Mouse (Mus musculus) lung, postnatal 4 days (tissue): ENCODE measurements around the gene Card14.
"Not testable (repeated sequence)": the region's sequence is repeated elsewhere in the genome, so short reads cannot be mapped to it uniquely, and the experiment has no call there.

Source experiments
- DNase-seq, 2 experiments: peaks; one replicate each; pipeline ENCODE4 v3.0.0; 2021

Card14 gene

DNA sequence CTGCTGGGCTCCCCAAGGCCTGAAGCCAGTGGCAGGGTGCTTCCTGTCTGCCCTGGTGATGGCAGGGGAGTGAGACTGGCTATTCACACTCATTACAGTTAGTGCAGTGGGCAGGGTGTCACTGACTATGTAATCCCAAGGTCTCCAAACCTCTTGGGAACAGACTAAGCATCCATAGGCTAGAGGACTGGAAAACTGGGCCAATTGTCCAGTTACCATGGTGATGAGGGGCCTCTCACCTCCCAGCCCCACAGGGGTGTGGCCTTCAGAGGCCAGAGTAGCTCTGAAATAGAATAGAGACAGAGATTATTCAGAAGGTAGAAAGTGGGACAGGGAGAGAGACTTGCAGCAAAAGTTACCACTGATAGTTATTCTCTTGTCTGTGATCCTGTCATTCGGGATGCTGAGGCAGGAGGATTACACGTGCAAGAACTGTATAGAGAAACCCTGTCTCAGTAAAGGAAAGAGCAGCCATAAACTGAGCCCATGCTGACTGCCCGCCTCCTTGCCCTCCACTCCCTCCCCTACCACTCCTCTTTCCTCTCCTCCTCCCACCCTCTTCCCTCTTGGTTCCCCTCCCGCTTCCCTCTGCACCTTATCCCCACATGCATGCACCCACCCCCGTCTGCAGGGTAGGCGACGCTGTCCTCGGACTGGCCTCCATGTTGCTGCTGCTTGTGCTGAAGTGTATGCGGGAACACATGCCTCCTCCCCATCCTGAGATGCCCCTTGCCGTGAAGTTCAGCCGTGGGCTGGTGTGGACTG is 55.4 kb downstream of the Card14 start:
- no peak for DNase-seq

DNA sequence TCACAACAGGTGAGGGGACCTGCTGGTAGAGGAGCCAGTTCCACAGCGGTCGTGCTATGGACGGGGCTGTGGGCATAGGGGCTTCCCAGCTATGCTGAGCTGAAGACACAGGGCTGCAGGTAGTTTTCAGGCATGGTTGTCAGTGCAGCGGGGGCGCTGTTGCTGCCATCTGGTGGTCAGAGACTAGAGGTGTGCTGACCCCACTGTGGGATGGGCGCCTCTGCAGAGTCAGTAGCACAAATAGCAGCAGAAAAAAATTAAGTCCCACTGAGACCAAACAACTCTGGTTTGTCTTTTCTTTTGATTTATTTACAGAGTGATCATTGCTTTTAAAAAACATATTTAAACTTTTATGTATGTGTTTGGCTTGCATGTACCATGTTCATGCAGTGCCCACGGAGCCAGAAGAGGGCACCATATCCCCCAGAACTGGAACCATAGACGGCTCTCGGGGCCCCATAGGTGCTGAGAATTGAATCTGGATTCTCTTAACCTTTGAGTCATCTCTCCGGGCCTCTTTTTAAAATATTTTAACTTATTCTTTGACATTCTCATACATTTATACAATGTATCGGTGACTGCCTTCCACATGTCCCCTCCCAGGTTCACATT is 56.1 kb downstream of the Card14 start:
- peak; percentile 73 to 80 for DNase-seq

DNA sequence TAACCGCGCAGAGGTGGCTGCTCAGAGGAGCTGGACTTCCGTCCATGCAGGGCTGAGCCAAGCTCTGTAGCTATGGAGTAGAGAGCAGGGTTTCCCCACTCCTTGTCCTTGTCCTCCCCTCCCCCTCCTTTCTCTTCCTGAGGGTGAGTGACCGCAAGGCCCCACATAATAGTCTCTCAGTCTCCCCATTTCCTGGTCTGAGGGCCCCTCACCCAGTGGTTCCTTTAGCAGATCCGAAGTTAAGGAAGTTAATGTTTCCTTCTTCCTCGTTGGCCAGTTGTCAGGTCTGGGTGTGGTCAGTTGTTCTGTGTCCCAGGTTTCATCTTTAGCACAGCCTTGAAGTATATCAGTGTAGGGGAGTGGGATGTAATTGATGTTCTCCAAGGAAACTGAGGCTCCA is 67.9 kb downstream of the Card14 start:
- DNase-seq: no peak

DNA sequence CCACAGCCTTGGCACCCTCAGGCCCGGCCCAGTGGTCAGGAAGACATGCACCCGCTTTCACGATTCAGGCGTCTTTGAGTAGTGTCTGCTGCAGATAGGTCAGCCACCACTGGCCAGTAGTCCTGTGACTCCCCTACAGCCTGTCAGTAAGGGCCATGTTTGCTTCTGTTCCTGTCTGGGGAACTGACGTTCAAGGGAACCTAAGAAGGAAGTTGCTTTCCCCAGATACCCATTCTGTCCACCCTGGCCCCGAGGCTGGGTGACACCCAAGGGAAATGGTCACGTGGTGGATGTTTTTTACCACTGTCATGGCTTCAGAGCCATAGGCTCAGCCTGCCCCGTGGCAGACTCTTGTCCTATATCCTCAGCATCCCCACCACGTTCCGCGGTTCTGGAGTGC is 69.8 kb downstream of the Card14 start:
- DNase-seq: no peak

DNA sequence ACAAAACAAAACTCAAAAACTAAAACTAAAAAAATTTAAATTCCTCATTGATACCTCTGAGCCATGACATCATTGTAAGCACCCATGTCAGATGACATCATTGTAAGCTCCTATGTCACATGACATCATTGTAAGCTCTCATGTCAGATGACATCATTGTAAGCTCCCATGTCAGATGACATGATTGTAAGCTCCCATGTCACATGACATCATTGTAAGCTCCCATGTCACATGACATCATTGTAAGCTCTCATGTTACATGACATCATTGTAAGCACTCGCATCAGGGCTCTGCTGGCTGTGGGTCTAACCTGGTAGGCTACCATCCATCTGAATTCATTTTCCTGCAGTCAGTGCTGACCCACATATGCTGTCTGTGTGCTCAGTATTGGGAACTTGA is 71.0 kb downstream of the Card14 start:
- DNase-seq: no peak

DNA sequence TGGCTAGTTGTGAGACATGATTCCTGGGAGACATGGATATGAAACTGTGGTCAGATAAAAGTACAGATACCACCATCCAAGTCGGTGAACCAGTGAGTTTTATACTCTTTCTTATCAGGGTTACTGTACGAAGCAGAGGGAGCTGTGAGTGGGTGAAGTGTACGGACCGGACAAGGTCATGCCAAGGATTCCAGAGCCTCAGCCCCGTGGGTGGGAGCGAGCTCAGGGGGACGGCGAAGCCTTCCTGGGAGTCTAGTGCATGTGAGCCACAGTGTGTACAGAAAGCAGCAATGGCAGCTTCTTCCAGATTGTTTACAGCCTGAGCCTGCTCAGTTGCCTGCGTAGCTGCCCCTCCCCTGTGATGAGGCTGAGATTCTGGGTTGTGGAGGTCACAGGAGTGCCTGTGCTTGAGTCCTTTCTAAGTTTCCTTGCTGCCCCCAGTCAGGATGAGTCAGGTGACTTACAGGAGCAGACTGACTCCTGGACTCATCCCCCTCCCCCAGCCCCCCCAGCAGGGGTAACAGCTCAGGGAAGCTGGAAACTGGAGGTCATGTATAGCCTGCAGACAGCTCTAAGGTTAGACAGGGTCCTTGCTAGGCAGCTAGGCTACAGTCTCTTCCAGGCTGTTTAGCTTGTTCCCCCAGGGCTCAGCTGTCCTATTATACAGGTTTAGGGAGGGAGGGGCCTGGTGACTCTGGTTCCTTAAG is 74.2 kb downstream of the Card14 start:
- DNase-seq: no peak

DNA sequence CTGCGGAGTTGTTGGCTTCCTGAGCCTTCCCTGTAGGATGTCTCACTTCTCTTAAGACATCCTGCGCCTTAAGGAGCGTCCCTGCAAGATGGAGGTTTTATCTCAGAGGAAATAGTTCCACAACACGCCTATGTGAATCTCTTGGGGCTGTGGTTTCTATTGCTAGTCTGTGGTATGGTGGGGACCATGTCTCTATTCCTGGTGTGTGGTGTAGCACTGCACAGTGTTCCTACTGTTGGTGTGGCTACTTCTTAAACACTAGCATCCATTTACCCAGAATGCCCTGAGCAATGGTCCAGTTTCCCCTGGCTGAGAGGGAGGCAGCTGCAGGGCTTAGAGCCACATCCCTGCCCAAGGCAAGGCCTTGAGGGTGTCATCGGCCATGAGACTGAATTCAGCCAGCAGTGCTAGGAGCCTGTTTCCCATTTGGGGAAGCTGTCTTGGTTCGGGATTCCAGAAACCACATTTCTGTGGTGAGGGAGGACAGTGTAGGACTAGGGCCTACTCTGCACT is 74.8 kb downstream of the Card14 start:
- no peak for DNase-seq

DNA sequence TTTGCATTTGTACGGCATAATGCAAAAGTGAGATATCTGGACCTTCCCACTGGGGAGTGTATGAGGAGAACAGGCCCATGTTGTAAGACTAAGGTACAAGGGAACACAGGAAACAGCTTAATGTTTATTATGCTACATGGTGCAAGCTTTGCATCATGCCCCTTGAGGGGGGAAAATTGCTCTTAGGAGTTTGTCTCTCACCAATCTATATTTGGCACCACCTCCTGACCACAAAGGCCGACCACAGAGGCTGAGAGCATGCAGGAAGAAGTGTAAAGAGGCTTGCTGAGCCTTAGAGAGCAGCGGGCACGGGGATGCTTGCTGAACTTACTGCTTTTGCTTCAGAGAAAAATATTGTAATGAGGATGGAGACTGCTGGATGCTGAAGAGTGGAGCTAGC is 77.3 kb downstream of the Card14 start:
- DNase-seq: no peak

DNA sequence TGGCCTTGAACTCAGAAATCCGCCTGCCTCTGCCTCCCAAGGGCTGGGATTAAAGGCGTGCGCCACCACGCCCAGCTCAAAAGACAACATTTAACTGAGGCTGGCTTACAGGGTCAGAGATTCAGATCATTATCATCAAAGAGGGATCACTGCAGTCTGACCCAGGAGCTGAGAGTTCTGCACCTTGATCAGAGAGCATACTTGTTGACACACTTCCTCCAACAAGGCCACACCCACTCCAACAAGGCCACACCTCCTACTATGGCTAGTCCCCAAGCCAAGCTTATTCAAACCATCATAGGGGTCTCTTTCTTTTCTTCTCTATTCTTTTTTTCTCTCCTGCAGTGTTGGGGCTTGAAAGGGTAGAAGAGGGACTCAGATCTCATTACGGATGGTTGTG is 78.7 kb downstream of the Card14 start:
- DNase-seq: no peak

DNA sequence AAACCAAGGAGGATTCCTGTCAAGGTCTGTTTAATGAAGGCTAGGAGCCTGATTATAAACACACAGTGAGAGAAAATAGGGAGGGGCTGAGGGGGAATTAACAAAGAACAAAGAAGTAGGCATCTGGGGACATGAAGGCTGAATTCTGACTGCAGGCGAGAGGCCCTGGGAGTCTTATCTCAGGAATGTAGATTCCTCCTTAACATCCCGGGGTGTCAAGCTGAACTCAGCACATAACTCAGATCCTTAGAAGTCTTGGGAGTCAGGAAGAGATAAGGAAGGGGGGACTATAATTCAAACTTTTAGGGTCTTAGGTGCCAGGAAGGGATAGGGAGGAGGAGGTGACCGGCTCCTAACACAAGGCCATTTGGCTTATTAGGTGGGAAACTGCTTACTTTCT is 79.7 kb downstream of the Card14 start:
- DNase-seq: not testable (repeated sequence)

DNA sequence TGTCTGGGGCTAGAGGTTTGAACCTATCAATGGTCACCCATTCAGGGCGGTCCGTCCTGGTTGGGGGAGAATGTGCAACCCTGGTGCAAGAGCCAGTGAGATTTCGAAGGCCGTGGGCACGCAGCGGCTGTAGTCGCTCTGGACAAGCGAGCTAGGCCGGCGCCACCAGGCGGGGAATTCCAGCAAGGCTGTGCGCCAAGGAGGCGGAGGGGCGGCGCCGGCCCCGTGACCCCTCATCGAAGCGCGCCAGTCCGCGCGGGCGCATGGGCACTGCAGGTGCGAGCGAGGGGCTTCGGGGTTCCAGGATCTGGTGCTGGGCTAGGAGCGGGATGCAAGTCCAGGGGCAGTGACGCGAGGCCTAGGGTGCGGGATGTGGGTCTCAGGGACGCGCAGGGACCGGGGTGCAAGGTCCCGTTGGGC is 82.3 kb downstream of the Card14 start:
- peak; percentile 85 to 91 for DNase-seq

DNA sequence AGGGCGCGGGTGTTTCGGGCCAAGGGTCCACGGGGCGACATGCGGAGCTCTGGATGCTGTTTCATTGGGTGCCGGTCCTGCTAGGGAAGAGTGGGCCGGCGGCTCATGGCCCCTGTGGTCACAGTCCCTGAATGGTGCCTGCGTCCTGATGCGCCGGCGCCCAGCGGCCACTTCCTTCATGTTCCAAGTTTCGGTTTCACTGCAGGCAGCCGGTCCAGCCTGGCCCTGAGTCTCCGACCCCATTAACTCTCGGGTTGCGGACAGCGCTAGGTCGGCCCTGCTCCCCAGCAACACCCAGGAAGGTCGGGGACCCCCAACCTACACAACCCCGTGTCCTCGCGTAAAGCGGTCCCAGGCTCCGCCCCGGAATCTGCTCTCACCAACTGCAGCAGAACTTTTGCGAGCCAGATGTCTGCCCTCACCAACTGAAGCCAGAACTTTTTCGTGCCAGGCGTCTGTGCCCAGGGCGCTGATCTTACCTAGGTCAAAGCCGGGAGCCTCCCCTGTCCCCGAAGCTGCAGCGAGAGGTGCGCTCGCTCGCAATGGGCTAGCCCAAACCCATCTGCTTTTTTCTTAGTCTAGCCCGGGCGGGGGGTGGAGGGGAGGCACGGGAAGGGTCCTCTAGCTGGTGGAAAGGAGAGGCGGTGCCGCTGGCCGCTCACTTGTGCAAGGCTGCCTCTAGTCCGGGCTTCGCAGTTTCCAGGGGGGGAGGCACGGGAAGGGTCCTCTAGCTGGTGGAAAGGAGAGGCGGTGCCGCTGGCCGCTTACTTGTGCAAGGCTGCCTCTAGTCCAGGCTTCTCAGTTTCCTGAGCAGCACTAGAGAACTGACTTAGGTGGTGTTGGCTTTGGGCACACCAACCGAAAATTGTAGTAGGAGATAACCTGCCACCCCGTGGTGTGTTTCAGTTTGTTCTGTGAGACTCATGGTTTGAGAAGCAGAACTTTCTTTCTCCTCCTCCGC is 83.0 kb downstream of the Card14 start:
- peak; percentile 82 to 86 for DNase-seq

DNA sequence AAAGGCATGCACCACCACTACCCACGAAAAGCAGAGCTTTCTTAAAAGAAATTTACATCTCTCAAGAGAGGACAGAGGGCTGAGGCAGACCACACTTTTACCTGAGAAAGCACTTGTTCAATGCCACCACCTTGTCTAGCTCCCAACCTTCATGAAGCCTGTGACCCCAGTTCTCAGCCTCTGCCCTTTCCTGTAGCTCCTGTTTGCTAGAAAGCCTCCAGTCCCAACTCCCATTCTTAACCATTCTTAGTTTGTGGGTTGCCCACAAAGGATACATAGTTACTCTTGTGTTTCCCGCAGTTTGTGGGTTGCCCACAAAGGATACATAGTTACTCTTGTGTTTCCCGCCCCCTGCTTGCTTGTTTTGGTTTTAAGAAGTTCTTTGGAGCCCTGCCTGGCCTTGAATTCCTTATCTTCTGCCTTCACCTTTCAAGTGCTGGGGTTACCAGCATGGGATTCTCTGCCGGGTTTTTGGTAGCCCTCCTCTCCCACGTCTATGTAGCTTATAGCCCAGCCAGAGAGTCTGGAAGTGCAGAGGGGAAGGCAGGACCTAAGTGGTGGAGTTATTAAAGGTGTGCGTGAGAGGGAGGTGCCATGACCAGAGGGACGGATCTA is 83.9 kb downstream of the Card14 start:
- no peak for DNase-seq

DNA sequence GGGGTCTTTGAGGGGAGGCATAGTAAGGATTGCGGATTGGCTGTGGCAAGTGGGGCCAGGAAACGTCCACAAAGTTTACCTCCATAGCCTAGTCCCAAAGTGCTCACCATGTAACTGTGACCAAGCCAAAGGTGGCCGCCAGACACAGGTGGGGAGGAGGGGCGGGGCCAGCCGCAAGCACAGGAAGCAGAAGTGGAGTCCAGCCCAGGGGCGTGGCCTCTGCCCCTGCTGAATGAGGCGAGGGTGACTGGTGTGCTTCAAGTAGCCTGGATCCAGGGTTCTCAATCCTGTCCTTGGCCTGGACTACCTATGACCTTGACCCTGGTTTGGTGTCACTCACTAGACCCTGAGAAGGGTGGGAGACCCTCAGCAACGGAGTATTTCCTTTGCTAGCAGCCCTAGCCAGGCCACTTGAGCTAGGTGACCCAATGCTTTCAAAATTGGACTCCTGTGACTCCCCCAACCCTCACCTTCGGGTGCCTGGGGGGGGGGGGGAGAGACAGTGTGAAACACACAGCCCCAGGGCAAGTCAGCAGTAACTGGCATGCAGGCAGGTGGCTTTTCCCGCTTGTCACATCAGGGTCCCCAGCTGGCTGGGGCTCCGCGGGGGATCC is 84.5 kb downstream of the Card14 start:
- peak; percentile 86 to 89 for DNase-seq

DNA sequence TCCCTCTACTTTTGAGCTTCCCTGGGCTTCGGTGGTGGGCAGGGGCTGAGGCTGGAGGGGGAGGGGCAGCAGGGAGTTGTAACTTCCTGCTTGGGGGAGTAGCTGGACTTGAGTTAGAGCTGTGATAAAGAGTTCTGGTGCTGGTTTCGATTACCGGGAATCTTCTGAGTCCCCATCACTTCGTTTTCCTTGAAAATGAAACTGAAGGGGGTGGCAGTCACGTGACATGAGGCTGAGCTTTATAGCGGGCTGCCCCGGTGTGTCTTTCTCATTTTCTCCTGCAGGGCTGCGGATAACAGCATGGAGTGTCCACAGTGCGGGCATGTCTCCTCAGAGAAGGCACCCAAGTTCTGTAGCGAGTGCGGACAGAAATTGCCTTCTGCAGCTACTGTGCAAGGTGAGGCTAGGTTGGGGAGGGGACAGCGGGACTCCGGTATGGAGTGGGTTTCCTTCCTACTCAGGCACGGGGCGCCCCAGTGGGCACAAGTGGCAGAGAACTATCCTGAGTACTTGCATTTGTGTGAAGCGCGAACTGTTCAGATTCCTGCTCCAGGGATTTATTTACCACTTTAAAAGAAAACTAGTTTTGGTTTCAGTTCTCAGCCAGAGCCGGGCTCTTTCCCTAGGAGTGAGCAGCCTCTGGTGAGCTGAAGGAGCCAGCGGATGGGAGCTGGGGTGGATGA is 85.4 kb downstream of the Card14 start, which contains the start of gene Rnf213:
Gene Rnf213 (plus strand): TSS at position 301 of the 683 bp plus-strand sequence.
- DNase-seq: peak; percentile 70 to 81

DNA sequence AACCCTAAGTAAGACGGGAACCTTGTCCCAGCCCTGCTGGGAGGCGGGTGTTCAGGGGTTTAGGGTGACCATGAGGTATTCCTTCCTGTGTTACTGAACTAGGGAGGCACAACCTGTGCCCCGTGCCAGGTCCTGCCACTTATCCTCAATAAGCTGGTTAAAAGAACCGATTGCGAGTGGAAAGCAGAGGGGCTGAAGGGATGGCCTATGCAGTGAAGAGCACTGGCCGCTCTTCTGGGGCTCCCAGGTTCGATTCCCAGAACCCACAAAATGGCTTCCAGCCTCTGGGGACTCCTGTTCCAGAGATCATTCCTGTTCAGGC is 85.9 kb downstream of the Card14 start:
- DNase-seq: no peak

DNA sequence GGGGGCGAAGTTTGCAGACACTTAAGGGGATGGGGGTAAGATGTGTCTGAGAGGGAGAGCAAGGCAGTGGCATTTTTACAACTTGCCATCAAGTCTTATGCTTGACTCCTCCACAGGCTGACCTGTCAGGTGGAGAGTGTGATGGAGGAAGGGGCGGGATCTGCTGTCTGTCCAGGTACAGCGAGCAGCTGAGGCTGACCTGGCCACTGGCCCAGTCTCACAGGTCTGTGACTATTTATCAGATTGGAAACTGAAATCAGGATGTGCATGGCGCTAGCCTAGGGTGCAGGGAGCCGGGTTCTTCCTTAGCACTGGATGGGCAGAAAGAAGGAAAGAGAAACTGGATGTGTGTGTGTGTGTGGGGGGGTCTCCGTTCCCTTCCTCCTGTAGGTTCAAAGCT is 86.6 kb downstream of the Card14 start:
- no peak for DNase-seq
